Mouse (Mus musculus): ENCODE measurements around the gene Skap2. TPM values are rescaled to one million over a fixed set of nuclear protein-coding genes. Genes with fewer than 3 reads are reported as not detected.

Gene Skap2
- total RNA-seq (2015; ENCODE audit: low replicate concordance) (18.0 and 55.8 TPM in 2 replicates), total RNA-seq (2017; ENCODE audit: low replicate concordance) (19.4 and 47.4 TPM in 2 replicates)

DNA sequence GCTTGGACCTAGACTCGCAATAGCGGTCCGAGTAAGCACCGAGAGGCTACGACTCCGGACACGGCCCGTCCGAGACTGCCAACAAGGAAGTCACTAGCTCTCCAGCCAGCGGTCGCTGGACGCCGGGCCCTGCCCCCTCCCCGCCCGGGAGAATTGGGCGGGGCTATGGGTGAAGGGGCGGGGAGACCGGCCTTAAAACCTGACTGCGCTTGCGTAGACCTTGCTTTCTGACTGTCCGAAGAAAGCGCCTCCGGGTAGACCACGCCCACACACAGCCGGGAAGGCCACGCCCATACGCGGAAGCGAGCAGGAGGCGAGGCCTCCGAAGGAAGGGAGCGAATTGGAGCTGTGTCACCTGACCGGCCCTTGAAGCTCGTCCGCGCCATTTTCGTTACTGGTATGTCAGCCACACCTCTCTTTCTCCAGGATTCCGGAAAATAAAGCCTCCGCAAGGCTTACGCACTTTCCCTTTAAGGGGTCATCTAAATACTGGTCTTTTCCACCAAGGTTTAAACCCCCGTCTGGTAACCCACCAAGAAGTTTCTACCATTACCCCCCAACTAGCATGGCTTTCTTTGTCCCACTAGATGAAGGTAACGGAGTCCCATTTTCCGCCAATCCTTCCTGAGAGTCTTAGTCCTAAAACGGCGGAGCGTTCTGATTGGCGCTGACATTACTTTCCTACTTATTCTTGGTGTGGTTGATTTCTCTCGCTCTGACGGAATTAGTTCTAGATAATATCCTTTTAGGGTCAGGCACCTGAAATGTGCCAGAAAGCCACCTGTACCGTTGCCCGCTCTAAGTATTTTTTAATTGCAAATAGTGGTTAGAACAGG lies at the start of gene Skap2:
Gene Skap2 (minus strand): TSS at position 141 of the 836 bp plus-strand sequence.
- ATAC-seq (replicated peaks; ENCODE audit: low FRiP score, poor library complexity, severe bottlenecking) = peak; percentile 99

DNA sequence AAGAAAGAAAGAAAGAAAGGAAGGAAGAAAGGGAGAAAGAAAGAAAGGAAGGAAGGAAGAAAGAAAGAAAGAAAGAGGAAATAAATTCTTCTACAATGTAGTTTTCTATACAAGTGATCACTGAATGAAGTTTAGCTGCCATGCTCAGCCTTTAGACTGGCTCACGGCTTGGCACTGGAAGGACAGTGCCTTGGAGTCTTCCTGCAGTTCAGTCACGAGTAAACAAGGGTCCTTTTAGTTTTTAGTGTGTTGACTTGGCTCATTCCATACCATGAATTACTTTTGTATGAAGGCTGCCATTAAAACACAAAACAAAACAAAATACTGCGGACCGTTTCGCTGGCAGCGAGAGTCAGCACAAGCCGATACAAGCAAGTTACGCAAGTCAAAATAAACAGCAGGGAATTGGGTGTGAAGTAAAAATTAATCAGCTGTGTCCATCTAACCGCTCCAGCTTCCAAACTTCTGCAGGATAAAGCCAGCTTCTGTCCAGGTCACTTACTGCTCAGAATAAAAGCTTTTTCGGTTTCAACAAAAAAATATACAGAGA lies 46.6 kb upstream of the Skap2 start:
- ATAC-seq (replicated peaks; ENCODE audit: low FRiP score, poor library complexity, severe bottlenecking) = no peak

DNA sequence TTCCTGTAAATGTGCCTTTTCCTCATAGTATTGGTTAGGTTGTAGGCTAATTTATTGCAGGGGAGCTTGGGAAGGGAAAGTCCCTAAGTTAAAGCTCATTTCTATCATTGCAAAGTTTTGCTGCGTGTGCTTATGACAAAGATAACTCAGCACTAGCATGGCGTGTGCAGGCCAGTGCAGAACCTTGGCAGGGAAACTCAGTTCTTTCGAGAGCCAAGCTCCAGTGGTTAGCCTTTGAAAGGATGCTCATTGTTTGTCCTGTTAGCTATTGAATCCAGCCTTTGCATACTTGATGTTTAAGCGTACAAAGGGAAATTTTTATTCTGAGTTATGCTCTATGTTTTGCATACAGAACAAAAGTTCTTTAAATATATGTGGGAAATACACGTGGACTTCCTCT lies 45.8 kb upstream of the Skap2 start:
- ATAC-seq (replicated peaks; ENCODE audit: low FRiP score, poor library complexity, severe bottlenecking) = no peak

- ATAC-seq (replicated peaks; ENCODE audit: low FRiP score, poor library complexity, severe bottlenecking) = no peak
Measured at GRCm38 (mm10) chr6:52053567-52054561, 41.5 kb upstream of the Skap2 start.

- no peak for ATAC-seq (replicated peaks; ENCODE audit: low FRiP score, poor library complexity, severe bottlenecking)
Measured at GRCm38 (mm10) chr6:52050062-52050461, 37.7 kb upstream of the Skap2 start.

DNA sequence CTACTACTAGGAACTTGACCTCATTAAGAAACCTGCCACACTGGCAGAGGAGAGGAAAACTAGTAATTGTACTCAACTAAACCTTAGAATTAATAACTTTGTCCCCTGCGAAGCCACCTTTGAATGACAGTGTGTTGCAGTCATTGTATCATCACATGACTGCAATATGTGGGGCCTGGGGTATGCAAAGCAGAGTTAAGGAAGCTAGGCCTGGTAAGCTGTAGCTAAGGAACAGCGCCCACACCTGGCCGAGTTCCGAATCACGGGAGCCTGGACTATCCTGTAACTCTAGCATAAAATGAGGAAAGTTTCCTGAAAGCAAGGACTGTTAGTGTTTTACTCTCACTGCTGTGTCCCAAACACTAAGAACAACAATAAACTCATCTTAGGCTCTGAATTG lies 33.2 kb upstream of the Skap2 start:
- no peak for ATAC-seq (replicated peaks; ENCODE audit: low FRiP score, poor library complexity, severe bottlenecking)

DNA sequence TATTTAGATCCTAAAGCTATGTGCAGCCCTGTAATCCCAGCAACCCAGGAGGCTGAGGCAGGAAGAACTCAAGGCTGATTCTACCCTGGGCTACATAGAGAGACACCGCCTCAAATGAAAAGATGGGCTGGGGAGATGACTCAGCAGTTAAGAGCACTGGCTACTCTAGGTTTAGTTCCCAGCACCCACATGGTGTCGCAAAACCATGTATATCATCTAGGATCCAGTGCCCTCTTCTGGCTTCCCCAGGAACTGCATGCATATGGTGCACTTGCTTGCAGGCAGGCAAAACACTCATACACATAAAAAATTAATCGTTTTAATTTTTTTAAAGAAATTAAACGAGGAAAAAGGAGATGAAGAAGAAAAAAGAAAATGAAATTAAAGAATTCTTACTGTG lies 23.7 kb upstream of the Skap2 start:
- ATAC-seq (replicated peaks; ENCODE audit: low FRiP score, poor library complexity, severe bottlenecking) = no peak

DNA sequence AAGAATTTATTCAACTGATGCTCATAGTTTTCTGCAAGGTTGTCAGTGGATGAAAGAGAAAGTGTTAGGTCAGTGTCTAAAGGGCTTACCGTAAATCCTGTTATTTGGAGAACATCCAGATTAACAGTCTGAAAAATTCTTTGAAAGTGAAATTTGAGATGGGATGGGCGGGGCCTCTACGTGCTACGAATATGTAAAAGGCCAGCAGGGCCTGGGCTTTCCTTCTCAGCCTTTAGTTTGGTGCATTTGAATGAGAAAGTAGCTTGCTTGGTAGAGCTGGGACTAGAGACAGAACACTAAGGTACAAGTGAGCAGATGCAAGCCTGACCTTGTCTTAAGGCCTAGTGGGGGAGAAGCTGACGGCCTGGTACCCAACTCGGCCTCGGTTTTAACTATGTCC lies 18.8 kb upstream of the Skap2 start:
- ATAC-seq (replicated peaks; ENCODE audit: low FRiP score, poor library complexity, severe bottlenecking) = no peak

DNA sequence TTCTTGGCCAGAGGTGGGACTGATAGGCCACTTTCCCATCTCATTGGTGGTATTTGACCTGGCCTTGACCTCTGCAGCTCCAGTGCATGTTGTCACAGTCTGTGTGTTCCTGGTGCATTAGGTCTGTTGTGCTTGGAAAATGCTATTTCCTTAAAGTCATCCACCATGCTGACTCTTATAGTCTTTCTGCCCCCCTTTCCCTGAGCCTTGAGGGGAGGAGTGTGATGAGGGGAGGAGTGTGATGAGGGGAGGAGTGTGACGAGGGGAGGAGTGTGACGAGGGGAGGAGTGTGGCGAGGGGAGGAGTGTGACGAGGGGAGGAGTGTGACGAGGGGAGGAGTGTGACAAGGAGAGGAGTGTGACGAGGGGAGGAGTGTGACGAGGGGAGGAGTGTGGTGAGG lies 15.8 kb upstream of the Skap2 start:
- no peak for ATAC-seq (replicated peaks; ENCODE audit: low FRiP score, poor library complexity, severe bottlenecking)

DNA sequence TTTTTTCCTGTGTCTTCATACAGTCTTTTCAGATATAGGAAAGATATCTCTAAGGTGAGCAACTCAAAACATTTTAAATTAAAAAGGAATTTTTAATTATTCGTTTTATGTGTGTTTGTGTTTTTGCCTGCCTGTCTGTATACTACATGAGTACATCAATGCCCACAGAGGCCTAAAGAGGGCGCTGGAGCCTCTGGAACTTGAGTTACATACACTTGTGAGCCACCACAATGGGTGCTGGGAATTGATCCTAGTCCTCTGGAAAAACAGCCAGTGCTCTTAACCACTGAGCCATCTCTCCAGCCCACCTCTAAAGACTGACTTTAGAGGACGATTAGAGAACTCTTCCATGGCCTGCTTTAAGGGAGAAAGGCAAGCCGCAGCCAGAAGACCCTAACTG lies 14.8 kb upstream of the Skap2 start:
- ATAC-seq (replicated peaks; ENCODE audit: low FRiP score, poor library complexity, severe bottlenecking) = no peak

DNA sequence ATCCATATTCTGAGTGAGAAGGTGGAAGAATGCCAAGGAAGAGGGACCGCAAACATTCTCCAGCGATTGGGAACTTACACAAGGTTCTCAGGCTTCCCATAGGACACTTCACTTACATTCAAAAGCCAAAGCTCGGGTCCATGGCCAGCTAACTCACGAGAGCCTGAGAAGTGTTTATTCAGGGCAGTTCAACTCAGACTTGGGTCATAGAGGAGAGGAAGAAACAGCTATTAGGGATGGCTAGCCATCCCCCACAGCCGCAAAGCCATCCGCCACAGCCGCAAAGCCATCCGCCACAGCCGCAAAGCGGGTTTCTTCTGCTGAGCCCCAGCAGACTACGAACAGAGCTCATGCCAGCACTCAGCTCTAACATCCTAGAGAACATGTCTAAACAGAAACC lies 13.9 kb upstream of the Skap2 start:
- ATAC-seq (replicated peaks; ENCODE audit: low FRiP score, poor library complexity, severe bottlenecking) = no peak

DNA sequence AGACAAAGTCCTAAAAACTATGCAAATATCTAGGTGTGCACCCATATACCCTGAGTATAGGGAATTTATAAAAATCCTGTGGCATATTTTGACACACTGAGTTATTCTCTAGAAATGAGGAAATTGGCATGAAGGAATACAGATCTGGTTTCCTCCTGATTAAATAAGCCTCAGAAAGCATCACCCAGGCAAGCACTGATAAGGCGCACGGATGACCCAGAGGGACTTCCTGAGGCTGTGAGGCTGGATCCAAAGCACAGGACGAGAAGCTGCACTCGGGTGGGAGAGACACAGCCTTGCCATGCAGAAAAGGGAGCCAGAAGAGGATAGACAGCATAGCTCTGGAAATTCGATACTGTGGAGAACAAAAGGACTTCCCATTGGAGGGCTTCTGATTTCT lies 12.4 kb upstream of the Skap2 start:
- no peak for ATAC-seq (replicated peaks; ENCODE audit: low FRiP score, poor library complexity, severe bottlenecking)

- no peak for ATAC-seq (replicated peaks; ENCODE audit: low FRiP score, poor library complexity, severe bottlenecking)
Measured at GRCm38 (mm10) chr6:52022363-52022762, 10.0 kb upstream of the Skap2 start.

- no peak for ATAC-seq (replicated peaks; ENCODE audit: low FRiP score, poor library complexity, severe bottlenecking)
Measured at GRCm38 (mm10) chr6:52020276-52020675, 7.9 kb upstream of the Skap2 start.

DNA sequence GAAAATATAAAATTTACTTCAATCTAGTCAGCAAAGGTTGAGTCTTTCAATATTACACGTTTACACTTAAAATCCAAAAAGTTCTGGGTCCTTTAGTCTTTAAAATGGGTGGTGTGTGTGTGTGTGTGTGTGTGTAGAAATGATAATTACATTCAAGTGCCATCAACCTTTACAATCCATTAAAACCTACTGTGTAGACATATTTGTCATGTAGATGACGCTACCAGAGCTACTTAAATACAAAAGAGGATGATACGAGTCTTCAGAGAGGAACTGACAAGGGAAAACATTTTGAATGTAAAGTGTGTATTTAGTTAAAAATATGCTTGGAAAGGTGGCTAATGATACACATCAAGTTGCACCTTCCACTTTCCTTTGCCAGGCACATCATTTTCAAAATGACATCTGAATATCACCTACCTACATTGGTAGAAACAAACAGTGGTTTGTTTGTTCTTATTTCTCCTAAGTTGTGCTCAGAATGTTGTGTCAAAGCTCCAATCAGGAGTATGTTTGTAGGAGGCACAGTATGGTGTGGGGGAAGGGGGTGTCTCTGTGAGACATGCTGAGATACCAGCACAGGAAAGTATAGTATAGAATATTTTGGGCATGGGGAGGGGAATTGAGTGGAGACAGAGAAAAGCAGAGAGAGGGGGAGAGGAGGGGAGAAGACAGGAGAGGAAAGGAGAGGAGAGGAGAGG lies 1.0 kb upstream of the Skap2 start:
- no peak for ATAC-seq (replicated peaks; ENCODE audit: low FRiP score, poor library complexity, severe bottlenecking)

- ATAC-seq (replicated peaks; ENCODE audit: low FRiP score, poor library complexity, severe bottlenecking) = no peak
Measured at GRCm38 (mm10) chr6:52011559-52012408, 565 bp downstream of the Skap2 start.

DNA sequence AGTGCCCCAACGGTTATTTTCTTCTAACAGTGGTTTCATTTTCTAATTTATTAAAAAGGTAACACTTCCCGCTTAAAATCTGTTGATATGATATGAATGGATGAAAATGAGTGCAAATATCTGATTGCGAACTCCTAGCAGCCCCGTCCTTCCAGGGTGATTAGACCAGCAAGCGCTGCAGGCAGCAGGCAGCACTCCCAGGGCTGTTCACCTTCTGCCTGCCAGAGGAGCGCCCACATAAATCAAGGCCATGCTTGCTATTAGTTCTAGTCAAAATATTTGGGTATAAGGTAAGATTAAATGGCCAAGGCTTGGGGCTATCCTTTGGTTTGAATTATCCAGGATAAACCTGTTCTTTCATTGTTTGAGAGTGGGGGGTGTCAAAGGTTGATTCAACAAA lies 3.0 kb downstream of the Skap2 start:
- no peak for ATAC-seq (replicated peaks; ENCODE audit: low FRiP score, poor library complexity, severe bottlenecking)

- no peak for ATAC-seq (replicated peaks; ENCODE audit: low FRiP score, poor library complexity, severe bottlenecking)
Measured at GRCm38 (mm10) chr6:52008757-52009156, 3.6 kb downstream of the Skap2 start.

GRCm38 (mm10) chr6:52006649-52007218 lies 5.6 kb downstream of the Skap2 start:
- no peak for ATAC-seq (replicated peaks; ENCODE audit: low FRiP score, poor library complexity, severe bottlenecking)

Measured in erythroid progenitor cell, adult 5-6 weeks (primary cell).